Mouse (Mus musculus) E14TG2a.4 (cell line): ENCODE results near the gene Ttll11.

Experiments used
- CTCF ChIP-seq: conservative IDR thresholded peaks from 2 replicates; pipeline ENCODE4 v1.5.1; 2014; ENCODE audit warnings: low read length
- NANOG ChIP-seq: IDR thresholded peaks from 2 replicates; pipeline ENCODE4 v1.6.1; 2014; ENCODE audit warnings: borderline replicate concordance, low read length, mixed read lengths
- POU5F1 ChIP-seq: IDR thresholded peaks from 2 replicates; pipeline ENCODE4 v1.6.1; 2014; ENCODE audit warnings: low read length, borderline replicate concordance

GRCm38 (mm10) chr2:35869165-35869564 lies 110.5 kb downstream of the Ttll11 start:
- no peak for TF ChIP-seq CTCF
- TF ChIP-seq POU5F1 = no peak
- no peak for TF ChIP-seq NANOG
